Mouse (Mus musculus): ENCODE data around the gene Arhgef12.

Gene Arhgef12

GRCm38 (mm10) chr9:43071741-43072140, 35.3 kb downstream of the Arhgef12 start:
- no peak for DNase-seq

GRCm38 (mm10) chr9:43071176-43071575, 35.9 kb downstream of the Arhgef12 start:
- peak; percentile 30 for DNase-seq

- DNase-seq: no peak
Observed at GRCm38 (mm10) chr9:43070566-43070965, 36.5 kb downstream of the Arhgef12 start.

GRCm38 (mm10) chr9:43070153-43070552, 36.9 kb downstream of the Arhgef12 start:
- peak; percentile 17 for DNase-seq

GRCm38 (mm10) chr9:43067896-43068295, 39.1 kb downstream of the Arhgef12 start:
- no peak for DNase-seq

- DNase-seq: no peak
Observed at GRCm38 (mm10) chr9:43065231-43065630, 41.8 kb downstream of the Arhgef12 start.

- DNase-seq: no peak
Observed at GRCm38 (mm10) chr9:43061545-43061944, 45.5 kb downstream of the Arhgef12 start.

GRCm38 (mm10) chr9:43050391-43050790, 56.6 kb downstream of the Arhgef12 start:
- no peak for DNase-seq

GRCm38 (mm10) chr9:43044481-43044880, 62.6 kb downstream of the Arhgef12 start:
- no peak for DNase-seq

- DNase-seq: no peak
Observed at GRCm38 (mm10) chr9:43038466-43038865, 68.6 kb downstream of the Arhgef12 start.

- no peak for DNase-seq
Observed at GRCm38 (mm10) chr9:43035208-43035607, 71.8 kb downstream of the Arhgef12 start.

GRCm38 (mm10) chr9:43034273-43034672, 72.8 kb downstream of the Arhgef12 start:
- no peak for DNase-seq

- no peak for DNase-seq
Observed at GRCm38 (mm10) chr9:43027757-43028156, 79.3 kb downstream of the Arhgef12 start.

- DNase-seq: no peak
Observed at GRCm38 (mm10) chr9:43021515-43022251, 85.4 kb downstream of the Arhgef12 start.

- no peak for DNase-seq
Observed at GRCm38 (mm10) chr9:43019656-43020055, 87.4 kb downstream of the Arhgef12 start.

GRCm38 (mm10) chr9:43015786-43016185, 91.3 kb downstream of the Arhgef12 start:
- DNase-seq: no peak

- no peak for DNase-seq
Observed at GRCm38 (mm10) chr9:43015366-43015765, 91.7 kb downstream of the Arhgef12 start.

- DNase-seq: no peak
Observed at GRCm38 (mm10) chr9:43014886-43015285, 92.2 kb downstream of the Arhgef12 start.

GRCm38 (mm10) chr9:43012541-43012940, 94.5 kb downstream of the Arhgef12 start:
- no peak for DNase-seq

- no peak for DNase-seq
Observed at GRCm38 (mm10) chr9:43011061-43011460, 96.0 kb downstream of the Arhgef12 start.

GRCm38 (mm10) chr9:43003881-43004280, 103.2 kb downstream of the Arhgef12 start:
- no peak for DNase-seq

GRCm38 (mm10) chr9:43003017-43003416, 104.0 kb downstream of the Arhgef12 start:
- DNase-seq: no peak

GRCm38 (mm10) chr9:43000595-43001250, 106.3 kb downstream of the Arhgef12 start:
- no peak for DNase-seq

GRCm38 (mm10) chr9:43000070-43000469, 107.0 kb downstream of the Arhgef12 start:
- DNase-seq: no peak

Data from right cerebral cortex, postnatal 4 days (tissue).